Mouse (Mus musculus): ENCODE measurements around the gene Cfap44. TPM values are rescaled to one million over a fixed set of nuclear protein-coding genes. Genes with fewer than 3 reads are reported as not detected.
A peak's percentile ranks its signal among the peaks of the same experiment; 100 is the strongest.

Gene Cfap44
- polyA plus RNA-seq, 1 experiment from 2014 or later, result 1.5 TPM

DNA sequence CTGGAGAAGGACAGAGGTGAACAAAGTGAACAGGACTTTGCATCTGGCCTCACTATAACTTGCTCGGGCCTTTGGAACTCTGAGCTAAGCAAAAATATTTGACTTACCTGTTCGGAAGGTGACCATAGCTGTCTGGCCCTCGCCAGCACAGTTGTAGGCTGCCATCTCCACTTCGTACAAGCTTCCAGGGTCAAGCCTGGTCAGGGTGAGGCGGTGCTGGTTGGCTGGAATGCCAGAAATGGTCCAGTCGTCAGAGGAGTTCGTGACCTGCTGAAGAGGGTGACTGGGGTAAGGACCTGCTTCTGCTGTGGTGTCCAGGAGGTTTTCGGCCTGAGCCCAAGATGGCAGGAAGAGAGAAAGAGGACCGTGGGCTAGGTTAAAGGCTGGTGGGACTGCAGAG is 98.1 kb downstream of the Cfap44 start:
- Histone ChIP-seq H3K9me3 (ENCODE audit: control insufficient read depth, low read length) (no peaks in the 10 kb centered on the region), H3K9ac (ENCODE audit: low read length) (no peak overlapping the region), H3K27ac (ENCODE audit: low read depth, low read length) (no peak overlapping the region), H3K36me3 (ENCODE audit: control insufficient read depth, insufficient read depth, low read length) (peaks cover 9% of the 10 kb centered on the region; the same call in 1 of the 2 replicates), H3K4me3 (ENCODE audit: low read depth, low read length) (no peak overlapping the region), H3K4me2 (ENCODE audit: low read depth, low read length, severe bottlenecking) (no peak overlapping the region), H3K27me3 (ENCODE audit: control insufficient read depth, insufficient read depth, low read length) (no peaks in the 10 kb centered on the region), H3K4me1 (replicated peaks; ENCODE audit: control insufficient read depth, insufficient read depth, low read length) (peaks cover 15% of the 10 kb centered on the region)
- DNase-seq (ENCODE audit: low spot score) (no peak), ATAC-seq (replicated peaks; ENCODE audit: low FRiP score) (no peak)
- 88% methylated on average over 9 of the region's 9 CpGs for WGBS

DNA sequence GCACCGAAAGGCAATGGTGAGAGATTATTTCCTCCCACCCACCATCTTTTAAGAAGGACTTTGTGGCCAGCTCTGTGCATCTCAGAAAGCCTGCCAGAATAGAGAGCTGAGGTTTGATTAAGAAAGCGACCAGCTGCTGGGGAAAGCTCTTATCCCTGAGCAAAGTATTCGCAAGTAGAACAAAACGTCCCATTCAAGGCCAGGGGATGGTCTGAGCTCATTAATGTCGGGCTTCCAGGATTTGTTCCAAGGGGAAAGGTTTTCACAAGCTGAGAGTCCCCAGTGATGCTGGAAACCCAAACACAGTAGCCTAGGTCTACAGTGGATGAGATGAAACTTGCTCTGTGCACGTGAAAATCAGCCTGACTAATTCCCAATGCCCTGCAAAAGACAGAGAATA is 99.3 kb downstream of the Cfap44 start:
- DNase-seq (ENCODE audit: low spot score) (no peak), ATAC-seq (replicated peaks; ENCODE audit: low FRiP score) (0 out of 2 replicates have a peak, but pooled peaks have one; percentile 51)
- H3K27me3 ChIP-seq (ENCODE audit: control insufficient read depth, insufficient read depth, low read length), result no peaks in the 10 kb centered on the region
- peak overlapping the region; percentile 61 for H3K27ac ChIP-seq (ENCODE audit: low read depth, low read length)
- 17% methylated on average over 6 of the region's 6 CpGs for WGBS
- no peak overlapping the region for H3K4me2 ChIP-seq (ENCODE audit: low read depth, low read length, severe bottlenecking)
- H3K4me1 ChIP-seq (replicated peaks; ENCODE audit: control insufficient read depth, insufficient read depth, low read length), result peaks cover 15% of the 10 kb centered on the region
- peaks cover 17% of the 10 kb centered on the region for H3K36me3 ChIP-seq (ENCODE audit: control insufficient read depth, insufficient read depth, low read length)
- H3K4me3 ChIP-seq (ENCODE audit: low read depth, low read length), result no peak overlapping the region
- H3K9ac ChIP-seq (ENCODE audit: low read length), result 0 out of 2 replicates have a peak overlapping the region, but pooled peaks have one; percentile 14
- no peaks in the 10 kb centered on the region for H3K9me3 ChIP-seq (ENCODE audit: control insufficient read depth, low read length)

DNA sequence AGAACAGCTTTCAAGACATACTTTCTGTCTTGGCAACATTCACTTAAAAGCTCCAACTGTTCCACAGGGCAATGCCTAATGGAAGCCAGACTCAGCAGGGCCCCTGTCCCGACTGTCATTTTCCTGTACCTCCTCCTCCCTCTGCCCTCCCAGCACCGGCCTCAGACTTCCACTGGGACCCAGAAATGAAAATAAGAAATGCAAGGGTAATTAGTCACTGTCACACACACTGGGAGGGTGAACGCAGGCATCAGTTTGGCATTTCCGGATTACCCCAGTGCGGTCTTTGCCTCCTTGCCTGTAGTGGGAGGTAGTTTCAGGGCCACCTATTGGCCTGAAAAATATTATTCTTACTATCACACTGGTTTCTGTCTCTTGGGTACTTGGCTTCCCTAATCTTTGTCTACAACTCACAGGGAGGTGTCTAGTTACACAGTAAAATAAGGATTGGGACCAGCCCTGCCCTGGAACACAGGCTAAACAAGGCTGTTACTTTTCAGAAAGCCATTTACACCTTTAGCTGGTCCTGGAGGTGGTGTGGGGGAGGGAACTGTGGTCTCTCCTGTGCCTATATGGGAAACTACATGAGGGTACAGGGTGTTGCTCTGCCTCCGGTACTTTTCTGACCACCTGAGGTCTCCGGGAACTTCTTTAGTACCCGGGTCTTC is 100.0 kb downstream of the Cfap44 start:
- DNase-seq (ENCODE audit: low spot score) (no peak), ATAC-seq (replicated peaks; ENCODE audit: low FRiP score) (peak; percentile 57; the same call in 1 of the 2 replicates)
- H3K9me3 ChIP-seq (ENCODE audit: control insufficient read depth, low read length), result no peaks in the 10 kb centered on the region
- WGBS, result 52% methylated on average over 8 of the region's 8 CpGs
- H3K4me2 ChIP-seq (ENCODE audit: low read depth, low read length, severe bottlenecking), result no peak overlapping the region
- H3K9ac ChIP-seq (ENCODE audit: low read length), result no peak overlapping the region; the same call in 1 of the 2 replicates
- H3K27ac ChIP-seq (ENCODE audit: low read depth, low read length), result peak overlapping the region; percentile 54
- H3K4me1 ChIP-seq (replicated peaks; ENCODE audit: control insufficient read depth, insufficient read depth, low read length), result peaks cover 15% of the 10 kb centered on the region
- H3K27me3 ChIP-seq (ENCODE audit: control insufficient read depth, insufficient read depth, low read length), result no peaks in the 10 kb centered on the region
- H3K4me3 ChIP-seq (ENCODE audit: low read depth, low read length), result no peak overlapping the region
- H3K36me3 ChIP-seq (ENCODE audit: control insufficient read depth, insufficient read depth, low read length), result peaks cover 23% of the 10 kb centered on the region

DNA sequence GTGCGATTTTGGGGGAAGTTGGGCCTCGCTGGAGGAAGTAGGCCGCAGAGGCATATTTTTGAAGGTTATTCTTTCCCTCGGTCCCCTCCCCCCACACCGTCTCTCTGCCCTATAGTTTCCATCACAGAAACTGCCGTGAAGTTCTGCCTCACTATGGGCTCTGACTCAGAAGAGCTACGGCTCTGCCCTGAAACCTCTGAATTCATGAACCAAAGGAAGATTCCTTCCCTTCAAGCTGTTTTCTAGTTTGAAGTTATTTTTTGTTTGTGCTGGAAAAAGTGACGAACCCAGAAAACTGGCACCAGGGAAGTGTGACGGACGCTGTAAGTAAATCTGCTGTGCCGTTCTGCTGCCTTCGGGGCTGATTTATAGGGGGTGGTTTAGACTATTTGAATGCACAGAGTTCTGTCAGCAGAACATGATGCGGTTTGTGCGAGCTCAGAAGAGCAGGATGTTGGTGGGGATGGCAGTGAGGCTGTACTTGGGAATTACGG is 102.4 kb downstream of the Cfap44 start:
- DNase-seq (ENCODE audit: low spot score) (no peak), ATAC-seq (replicated peaks; ENCODE audit: low FRiP score) (no peak)
- no peak overlapping the region for H3K4me2 ChIP-seq (ENCODE audit: low read depth, low read length, severe bottlenecking)
- H3K9me3 ChIP-seq (ENCODE audit: control insufficient read depth, low read length), result no peaks in the 10 kb centered on the region
- H3K36me3 ChIP-seq (ENCODE audit: control insufficient read depth, insufficient read depth, low read length), result peaks cover 39% of the 10 kb centered on the region
- no peaks in the 10 kb centered on the region for H3K27me3 ChIP-seq (ENCODE audit: control insufficient read depth, insufficient read depth, low read length)
- no peak overlapping the region for H3K27ac ChIP-seq (ENCODE audit: low read depth, low read length)
- H3K9ac ChIP-seq (ENCODE audit: low read length), result no peak overlapping the region
- WGBS, result 86% methylated on average over 15 of the region's 15 CpGs
- H3K4me3 ChIP-seq (ENCODE audit: low read depth, low read length), result no peak overlapping the region
- peaks cover 15% of the 10 kb centered on the region for H3K4me1 ChIP-seq (replicated peaks; ENCODE audit: control insufficient read depth, insufficient read depth, low read length)

DNA sequence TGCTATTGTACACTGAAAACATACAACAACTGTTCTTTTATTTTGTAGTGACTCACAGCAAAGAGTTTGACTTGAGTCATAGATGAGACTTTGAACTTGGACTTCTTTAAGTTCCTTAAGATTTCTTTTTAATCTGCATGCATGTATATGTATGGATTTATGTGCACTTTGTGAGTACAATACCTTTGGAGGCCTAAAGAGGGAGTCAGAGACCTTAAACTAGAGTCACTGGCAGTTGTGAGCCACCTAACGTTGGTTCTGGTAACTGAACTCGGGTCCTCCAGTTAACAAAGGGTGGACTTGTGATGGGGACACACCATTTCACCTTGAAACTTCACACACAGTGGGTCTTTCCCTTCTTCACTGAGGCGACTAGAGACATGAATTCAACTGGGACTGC is 103.9 kb downstream of the Cfap44 start:
- peaks cover 11% of the 10 kb centered on the region for H3K4me1 ChIP-seq (replicated peaks; ENCODE audit: control insufficient read depth, insufficient read depth, low read length)
- H3K27me3 ChIP-seq (ENCODE audit: control insufficient read depth, insufficient read depth, low read length), result no peaks in the 10 kb centered on the region
- H3K9me3 ChIP-seq (ENCODE audit: control insufficient read depth, low read length), result no peaks in the 10 kb centered on the region
- H3K9ac ChIP-seq (ENCODE audit: low read length), result no peak overlapping the region
- no peak overlapping the region for H3K4me2 ChIP-seq (ENCODE audit: low read depth, low read length, severe bottlenecking)
- no peak overlapping the region for H3K4me3 ChIP-seq (ENCODE audit: low read depth, low read length)
- 91% methylated on average over 3 of the region's 3 CpGs for WGBS
- H3K27ac ChIP-seq (ENCODE audit: low read depth, low read length), result no peak overlapping the region
- DNase-seq (ENCODE audit: low spot score) (no peak), ATAC-seq (replicated peaks; ENCODE audit: low FRiP score) (no peak)
- peaks cover 43% of the 10 kb centered on the region for H3K36me3 ChIP-seq (ENCODE audit: control insufficient read depth, insufficient read depth, low read length)

DNA sequence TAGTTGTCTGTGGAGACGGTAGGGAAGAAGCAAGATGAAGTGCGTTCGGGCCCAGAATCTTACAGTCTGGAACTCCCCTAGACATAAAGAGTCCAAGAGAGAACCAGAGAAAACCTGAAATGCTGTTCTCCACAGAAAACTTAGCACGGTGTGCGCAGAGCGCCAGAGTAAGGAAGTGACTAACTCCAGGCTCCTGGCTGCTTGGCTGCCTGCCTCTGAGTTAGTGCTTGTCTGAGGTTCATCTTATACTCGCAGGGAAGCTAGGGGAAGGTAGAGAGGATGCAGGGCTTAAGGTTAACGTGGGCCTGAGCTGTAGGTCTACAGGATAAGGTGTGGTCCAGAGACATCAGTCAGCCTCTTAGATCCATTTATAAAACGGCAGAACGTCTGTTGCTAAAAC is 107.2 kb downstream of the Cfap44 start:
- Histone ChIP-seq H3K36me3 (ENCODE audit: control insufficient read depth, insufficient read depth, low read length) (peaks cover 49% of the 10 kb centered on the region), H3K9me3 (ENCODE audit: control insufficient read depth, low read length) (no peaks in the 10 kb centered on the region; the same call in 1 of the 2 replicates), H3K4me2 (ENCODE audit: low read depth, low read length, severe bottlenecking) (no peak overlapping the region), H3K27ac (ENCODE audit: low read depth, low read length) (no peak overlapping the region), H3K9ac (ENCODE audit: low read length) (no peak overlapping the region), H3K27me3 (ENCODE audit: control insufficient read depth, insufficient read depth, low read length) (no peaks in the 10 kb centered on the region), H3K4me1 (replicated peaks; ENCODE audit: control insufficient read depth, insufficient read depth, low read length) (no peaks in the 10 kb centered on the region), H3K4me3 (ENCODE audit: low read depth, low read length) (no peak overlapping the region)
- WGBS, result 96% methylated on average over 10 of the region's 10 CpGs
- DNase-seq (ENCODE audit: low spot score) (no peak), ATAC-seq (replicated peaks; ENCODE audit: low FRiP score) (no peak)

DNA sequence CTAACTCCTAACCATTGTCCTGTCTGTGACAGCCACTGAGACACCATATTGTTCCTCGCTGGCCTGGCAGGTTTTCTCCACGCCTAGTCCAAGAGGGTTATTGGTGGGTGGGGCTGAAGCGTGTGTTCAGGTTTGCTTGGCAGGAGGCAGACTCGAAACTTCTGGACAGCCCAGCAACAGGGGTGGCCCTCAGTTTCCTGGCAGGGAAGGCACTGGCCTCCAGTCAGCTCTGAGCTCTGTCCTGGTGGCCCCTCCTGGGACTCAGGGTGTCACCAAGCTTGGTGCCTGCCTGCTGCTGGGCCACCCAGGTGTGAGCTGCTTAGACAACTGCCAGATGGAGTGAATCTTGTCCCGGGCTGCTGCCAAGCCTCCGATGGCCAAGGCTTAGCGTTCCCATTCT is 107.7 kb downstream of the Cfap44 start:
- H3K4me1 ChIP-seq (replicated peaks; ENCODE audit: control insufficient read depth, insufficient read depth, low read length), result no peaks in the 10 kb centered on the region
- H3K9ac ChIP-seq (ENCODE audit: low read length), result no peak overlapping the region
- H3K27me3 ChIP-seq (ENCODE audit: control insufficient read depth, insufficient read depth, low read length), result no peaks in the 10 kb centered on the region
- ATAC-seq (replicated peaks; ENCODE audit: low FRiP score) (no peak), DNase-seq (ENCODE audit: low spot score) (no peak)
- WGBS, result 94% methylated on average over 7 of the region's 7 CpGs
- no peaks in the 10 kb centered on the region; the same call in 1 of the 2 replicates for H3K9me3 ChIP-seq (ENCODE audit: control insufficient read depth, low read length)
- H3K27ac ChIP-seq (ENCODE audit: low read depth, low read length), result no peak overlapping the region
- H3K36me3 ChIP-seq (ENCODE audit: control insufficient read depth, insufficient read depth, low read length), result peaks cover 49% of the 10 kb centered on the region
- no peak overlapping the region for H3K4me3 ChIP-seq (ENCODE audit: low read depth, low read length)
- no peak overlapping the region for H3K4me2 ChIP-seq (ENCODE audit: low read depth, low read length, severe bottlenecking)

DNA sequence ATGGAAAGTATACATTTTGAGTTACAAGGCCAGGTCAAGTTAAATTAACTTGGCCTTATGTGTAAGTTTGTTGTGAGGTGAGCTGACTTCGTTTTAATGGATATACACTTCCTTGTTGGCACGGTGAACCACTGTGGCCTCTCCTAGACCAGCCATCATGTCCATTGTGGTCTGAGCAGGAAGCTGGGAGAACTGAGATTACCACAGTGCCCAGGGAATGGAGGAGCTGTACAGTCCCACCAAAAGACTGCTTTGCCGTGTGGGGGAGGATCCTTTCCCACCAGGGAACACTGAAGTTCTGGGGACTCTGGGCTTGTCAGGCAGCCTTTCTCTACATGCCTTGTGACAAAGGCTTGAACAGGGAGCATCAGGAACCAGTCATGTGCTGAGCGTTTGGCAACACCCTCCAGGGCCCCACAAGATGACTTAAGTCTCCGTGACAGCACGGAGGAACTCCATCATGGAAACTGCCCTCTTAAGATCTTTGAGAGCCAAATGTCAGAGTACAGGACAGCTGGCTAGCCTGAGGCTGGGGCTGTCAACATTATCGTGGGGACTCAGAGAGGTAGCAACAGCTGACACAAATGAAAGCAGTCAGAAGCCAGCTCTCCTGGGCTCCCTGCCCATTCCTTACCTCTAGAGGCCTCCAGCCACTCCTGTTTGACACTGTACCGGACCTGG is 108.4 kb downstream of the Cfap44 start:
- Histone ChIP-seq H3K27me3 (ENCODE audit: control insufficient read depth, insufficient read depth, low read length) (no peaks in the 10 kb centered on the region), H3K4me2 (ENCODE audit: low read depth, low read length, severe bottlenecking) (no peak overlapping the region), H3K4me3 (ENCODE audit: low read depth, low read length) (no peak overlapping the region), H3K4me1 (replicated peaks; ENCODE audit: control insufficient read depth, insufficient read depth, low read length) (no peaks in the 10 kb centered on the region), H3K9ac (ENCODE audit: low read length) (no peak overlapping the region), H3K9me3 (ENCODE audit: control insufficient read depth, low read length) (no peaks in the 10 kb centered on the region; the same call in 1 of the 2 replicates), H3K27ac (ENCODE audit: low read depth, low read length) (no peak overlapping the region), H3K36me3 (ENCODE audit: control insufficient read depth, insufficient read depth, low read length) (peaks cover 47% of the 10 kb centered on the region)
- DNase-seq (ENCODE audit: low spot score), result no peak
- WGBS, result 81% methylated on average over 8 of the region's 8 CpGs
- no peak for ATAC-seq (replicated peaks; ENCODE audit: low FRiP score)
